Mouse (Mus musculus) brain, embryonic 14.5 days (tissue): ENCODE results near the gene Prss50.

ENCODE experiments used
- CTCF ChIP-seq: fragments of 200-500 bp; IDR thresholded peaks from 2 replicates; pipeline ENCODE4 v1.5.1; 2012; ENCODE audit warnings: inconsistent platforms, mild to moderate bottlenecking, moderate library complexity, borderline replicate concordance; ENCODE audit not compliant: insufficient read depth, insufficient read length; ENCODE audit errors: extremely low read depth
- POLR2A ChIP-seq: fragments of 200-500 bp; IDR thresholded peaks from 2 replicates; pipeline ENCODE4 v1.6.1; 2012; ENCODE audit warnings: mild to moderate bottlenecking, inconsistent platforms, borderline replicate concordance; ENCODE audit not compliant: poor library complexity, insufficient read depth, insufficient read length, severe bottlenecking; ENCODE audit errors: extremely low read depth

DNA sequence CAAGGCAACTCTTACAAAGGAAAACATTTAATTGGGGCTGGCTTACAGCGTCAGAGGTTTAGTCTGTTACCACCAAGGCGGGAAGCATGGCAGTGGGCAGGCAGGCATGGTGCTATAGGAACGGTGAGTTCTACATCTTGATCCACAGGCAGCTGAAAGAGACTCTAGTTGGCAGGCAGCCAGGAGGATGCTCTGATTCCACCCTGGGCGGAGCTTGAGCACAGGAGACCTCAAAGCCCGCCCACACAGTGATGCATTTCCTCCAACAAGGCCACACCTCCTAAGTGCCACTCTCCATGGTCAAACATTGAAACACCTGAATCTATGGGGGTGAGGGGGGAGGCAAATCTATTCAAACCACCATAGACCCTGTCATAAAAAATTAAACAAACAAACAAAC, 24.7 kb upstream of the Prss50 start:
- TF ChIP-seq CTCF (no peak), POLR2A (no peak)
